Mouse (Mus musculus): ENCODE measurements around the gene Uba2. TPM values are rescaled to one million over a fixed set of nuclear protein-coding genes. Genes with fewer than 3 reads are reported as not detected.
A peak's percentile ranks its signal among the peaks of the same experiment; 100 is the strongest.

Uba2 gene
- polyA plus RNA-seq, 1 experiment from 2014 or later = 256 TPM

DNA sequence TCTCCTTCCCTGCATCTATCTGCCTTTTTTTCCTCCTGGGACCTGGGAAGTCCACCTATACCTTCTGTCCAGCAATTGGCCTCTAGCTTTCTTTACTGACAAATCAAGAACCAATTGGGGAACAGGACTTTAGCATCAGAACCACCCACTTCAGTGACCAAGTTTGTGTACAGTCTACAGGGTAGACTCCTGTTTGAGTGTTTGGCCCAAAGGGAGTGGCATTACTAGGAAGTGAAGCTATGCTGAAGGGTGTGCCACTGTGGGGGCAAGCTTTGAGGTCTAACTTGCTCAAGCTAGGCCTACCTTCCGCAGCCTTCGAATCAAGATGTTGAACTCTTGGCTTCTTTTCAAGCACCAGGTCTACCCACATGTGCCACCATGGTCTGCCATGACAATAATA is 31.4 kb upstream of the Uba2 start:
- no peaks in the 10 kb centered on the region for H3K27me3 ChIP-seq (ENCODE audit: control insufficient read depth, insufficient read depth, low read length)
- DNase-seq (ENCODE audit: low spot score) (no peak), ATAC-seq (ENCODE audit: low FRiP score) (no peak)
- H3K27ac ChIP-seq (ENCODE audit: low read depth, low read length) = no peak overlapping the region
- no peak overlapping the region for H3K4me3 ChIP-seq (ENCODE audit: low read depth, low read length)
- H3K9me3 ChIP-seq (ENCODE audit: control insufficient read depth, low read length) = no peaks in the 10 kb centered on the region
- peaks cover 14% of the 10 kb centered on the region for H3K36me3 ChIP-seq (ENCODE audit: control insufficient read depth, insufficient read depth, low read length)
- H3K9ac ChIP-seq (ENCODE audit: low read depth, low read length) = no peak overlapping the region
- WGBS = 98% methylated on average over 2 of the region's 2 CpGs
- no peaks in the 10 kb centered on the region for H3K4me1 ChIP-seq (replicated peaks; ENCODE audit: control insufficient read depth, insufficient read depth, low read length)
- no peak overlapping the region for H3K4me2 ChIP-seq (replicated peaks; ENCODE audit: low read depth, low read length)

DNA sequence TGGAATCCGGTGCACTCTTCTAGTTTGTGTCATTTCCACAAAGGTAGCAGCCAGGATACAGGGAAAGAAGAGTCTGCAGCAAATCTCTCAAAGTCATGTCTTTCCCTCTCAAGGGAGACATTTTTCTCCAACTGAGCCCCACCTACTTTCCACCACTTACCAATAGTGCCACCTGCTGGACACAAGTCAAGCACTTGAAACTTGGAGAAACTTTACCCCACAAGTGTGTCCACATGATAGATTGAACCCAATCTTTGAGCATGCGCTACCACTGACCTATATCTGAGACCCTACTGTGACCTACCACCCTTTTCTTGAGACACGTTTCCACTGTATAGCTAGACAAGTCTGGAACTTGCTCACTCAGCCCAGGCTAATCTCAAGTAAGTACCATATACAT is 28.9 kb upstream of the Uba2 start:
- H3K4me1 ChIP-seq (replicated peaks; ENCODE audit: control insufficient read depth, insufficient read depth, low read length) = no peaks in the 10 kb centered on the region; the same call in 1 of the 2 replicates
- no peak overlapping the region for H3K4me3 ChIP-seq (ENCODE audit: low read depth, low read length)
- no peaks in the 10 kb centered on the region for H3K9me3 ChIP-seq (ENCODE audit: control insufficient read depth, low read length)
- peaks cover 6% of the 10 kb centered on the region; the same call in 1 of the 2 replicates for H3K36me3 ChIP-seq (ENCODE audit: control insufficient read depth, insufficient read depth, low read length)
- no peaks in the 10 kb centered on the region for H3K27me3 ChIP-seq (ENCODE audit: control insufficient read depth, insufficient read depth, low read length)
- peak; percentile 32 for DNase-seq (ENCODE audit: low spot score)
- H3K27ac ChIP-seq (ENCODE audit: low read depth, low read length) = no peak overlapping the region
- 50% methylated on average over 3 of the region's 3 CpGs for WGBS
- no peak overlapping the region for H3K9ac ChIP-seq (ENCODE audit: low read depth, low read length)
- H3K4me2 ChIP-seq (replicated peaks; ENCODE audit: low read depth, low read length) = no peak overlapping the region
- no peak for ATAC-seq (ENCODE audit: low FRiP score)

DNA sequence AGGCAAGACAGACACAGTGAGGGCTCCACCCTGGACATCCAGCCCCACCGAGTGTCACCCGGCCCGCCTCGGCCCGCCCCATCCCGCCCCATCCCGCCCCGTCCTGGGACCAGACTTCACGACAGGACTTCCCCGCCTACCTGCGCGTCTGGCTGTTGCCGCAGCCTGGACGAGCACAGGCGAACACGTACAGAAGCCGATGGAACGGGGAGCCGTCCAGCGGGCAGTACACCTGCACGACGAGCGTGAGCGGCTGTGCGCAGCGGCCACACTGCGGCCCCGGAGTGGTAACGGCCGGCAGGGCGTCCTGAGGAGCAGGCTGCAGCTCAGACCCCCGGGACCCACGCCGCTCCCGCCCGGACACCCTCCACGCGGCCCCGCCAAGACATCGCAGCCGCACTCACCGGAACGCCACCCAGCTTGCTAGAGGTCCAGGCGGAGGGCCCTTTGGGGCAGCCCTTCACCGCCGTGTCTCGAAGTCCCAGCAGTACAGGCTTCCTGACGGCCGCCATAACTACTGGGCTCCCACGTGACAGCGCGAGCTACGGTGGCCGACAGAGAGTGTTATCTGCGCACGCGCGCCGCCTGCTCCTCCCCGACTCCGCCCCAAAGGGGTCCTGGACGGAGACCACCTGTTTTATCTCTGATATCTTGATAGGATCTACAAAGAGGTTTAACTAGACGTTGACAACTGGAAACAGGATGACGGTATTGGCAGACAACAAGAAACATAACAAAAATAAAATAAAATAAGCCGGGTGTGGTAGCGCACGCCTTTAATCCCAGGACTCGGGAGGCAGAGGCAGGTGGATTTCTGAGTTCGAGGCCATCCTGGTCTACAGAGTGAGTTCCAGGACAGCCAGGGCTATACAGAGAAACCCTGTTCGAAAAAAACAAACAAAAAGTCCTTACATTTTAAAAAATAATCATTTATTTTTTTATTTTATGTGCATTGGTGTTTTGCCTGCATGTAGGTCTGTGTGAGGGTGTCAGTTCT is 27.0 kb upstream of the Uba2 start, which contains the start of gene Pdcd2l:
Gene Pdcd2l (minus strand): TSS at position 530 of the 997 bp plus-strand sequence.
- Histone ChIP-seq H3K9me3 (ENCODE audit: control insufficient read depth, low read length) (no peaks in the 10 kb centered on the region), H3K4me1 (replicated peaks; ENCODE audit: control insufficient read depth, insufficient read depth, low read length) (no peaks in the 10 kb centered on the region; the same call in 1 of the 2 replicates), H3K27ac (ENCODE audit: low read depth, low read length) (peak within 1 kb of the TSS; percentile 60), H3K4me2 (replicated peaks; ENCODE audit: low read depth, low read length) (peak within 1 kb of the TSS; percentile 81), H3K36me3 (ENCODE audit: control insufficient read depth, insufficient read depth, low read length) (peaks cover 4% of the 10 kb centered on the region; the same call in 1 of the 2 replicates), H3K9ac (ENCODE audit: low read depth, low read length) (peak within 1 kb of the TSS; percentile 94), H3K27me3 (ENCODE audit: control insufficient read depth, insufficient read depth, low read length) (no peaks in the 10 kb centered on the region), H3K4me3 (ENCODE audit: low read depth, low read length) (peak within 1 kb of the TSS; percentile 97)
- peak; percentile 96 for DNase-seq (ENCODE audit: low spot score)
- peak; percentile 96 for ATAC-seq (ENCODE audit: low FRiP score)
- 3% methylated on average over 69 of the region's 70 CpGs for WGBS

- Histone ChIP-seq H3K27me3 (ENCODE audit: control insufficient read depth, insufficient read depth, low read length) (no peaks in the 10 kb centered on the region), H3K9ac (ENCODE audit: low read depth, low read length) (peak overlapping the region; percentile 94), H3K27ac (ENCODE audit: low read depth, low read length) (no peak overlapping the region), H3K4me3 (ENCODE audit: low read depth, low read length) (peak overlapping the region; percentile 97), H3K9me3 (ENCODE audit: control insufficient read depth, low read length) (no peaks in the 10 kb centered on the region), H3K36me3 (ENCODE audit: control insufficient read depth, insufficient read depth, low read length) (no peaks in the 10 kb centered on the region), H3K4me2 (replicated peaks; ENCODE audit: low read depth, low read length) (peak overlapping the region; percentile 81), H3K4me1 (replicated peaks; ENCODE audit: control insufficient read depth, insufficient read depth, low read length) (no peaks in the 10 kb centered on the region; the same call in 1 of the 2 replicates)
- DNase-seq (ENCODE audit: low spot score) (no peak), ATAC-seq (ENCODE audit: low FRiP score) (no peak)
- 46% methylated on average over 3 of the region's 3 CpGs for WGBS
Observed at GRCm38 (mm10) chr7:34195632-34196031, 26.2 kb upstream of the Uba2 start.

DNA sequence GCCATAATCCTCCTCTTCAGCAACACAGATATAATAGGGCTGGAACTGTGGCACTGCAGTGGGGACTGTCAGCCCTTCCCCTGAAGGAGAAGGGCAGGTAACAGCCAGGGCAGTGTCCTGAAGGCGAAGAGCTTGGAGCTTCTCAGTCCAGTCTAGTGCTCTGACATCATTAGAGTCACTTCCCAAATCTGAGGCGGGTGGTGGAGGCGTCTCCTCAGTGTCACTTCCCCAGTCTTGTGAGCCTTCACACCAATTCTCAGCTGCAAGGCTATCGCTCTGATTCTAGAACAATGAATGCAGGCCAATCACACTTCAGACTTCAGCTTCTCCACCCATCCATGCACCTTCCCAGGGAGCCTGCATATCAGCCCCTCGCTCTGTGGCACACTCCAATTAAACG is 23.4 kb upstream of the Uba2 start:
- ATAC-seq (ENCODE audit: low FRiP score) (no peak), DNase-seq (ENCODE audit: low spot score) (no peak)
- Histone ChIP-seq H3K9me3 (ENCODE audit: control insufficient read depth, low read length) (no peaks in the 10 kb centered on the region), H3K27me3 (ENCODE audit: control insufficient read depth, insufficient read depth, low read length) (no peaks in the 10 kb centered on the region), H3K4me2 (replicated peaks; ENCODE audit: low read depth, low read length) (no peak overlapping the region), H3K4me3 (ENCODE audit: low read depth, low read length) (no peak overlapping the region), H3K9ac (ENCODE audit: low read depth, low read length) (no peak overlapping the region), H3K4me1 (replicated peaks; ENCODE audit: control insufficient read depth, insufficient read depth, low read length) (no peaks in the 10 kb centered on the region; the same call in 1 of the 2 replicates), H3K36me3 (ENCODE audit: control insufficient read depth, insufficient read depth, low read length) (0 out of 2 replicates have a peak, but pooled peaks cover 5% of the 10 kb centered on the region), H3K27ac (ENCODE audit: low read depth, low read length) (no peak overlapping the region)
- 91% methylated on average over 6 of the region's 6 CpGs for WGBS

- Histone ChIP-seq H3K9me3 (ENCODE audit: control insufficient read depth, low read length) (no peaks in the 10 kb centered on the region), H3K27ac (ENCODE audit: low read depth, low read length) (no peak overlapping the region), H3K36me3 (ENCODE audit: control insufficient read depth, insufficient read depth, low read length) (0 out of 2 replicates have a peak, but pooled peaks cover 14% of the 10 kb centered on the region), H3K27me3 (ENCODE audit: control insufficient read depth, insufficient read depth, low read length) (no peaks in the 10 kb centered on the region), H3K4me2 (replicated peaks; ENCODE audit: low read depth, low read length) (no peak overlapping the region), H3K4me3 (ENCODE audit: low read depth, low read length) (no peak overlapping the region), H3K9ac (ENCODE audit: low read depth, low read length) (no peak overlapping the region), H3K4me1 (replicated peaks; ENCODE audit: control insufficient read depth, insufficient read depth, low read length) (no peaks in the 10 kb centered on the region)
- no peak for DNase-seq (ENCODE audit: low spot score)
- no peak for ATAC-seq (ENCODE audit: low FRiP score)
- WGBS = 90% methylated on average over 12 of the region's 12 CpGs
Observed at GRCm38 (mm10) chr7:34189376-34189989, 20.1 kb upstream of the Uba2 start.

- 68% methylated on average over 3 of the region's 3 CpGs for WGBS
- H3K4me2 ChIP-seq (replicated peaks; ENCODE audit: low read depth, low read length) = no peak overlapping the region
- 0 out of 2 replicates have a peak, but pooled peaks cover 13% of the 10 kb centered on the region for H3K36me3 ChIP-seq (ENCODE audit: control insufficient read depth, insufficient read depth, low read length)
- no peak overlapping the region for H3K4me3 ChIP-seq (ENCODE audit: low read depth, low read length)
- no peak overlapping the region for H3K27ac ChIP-seq (ENCODE audit: low read depth, low read length)
- no peak for ATAC-seq (ENCODE audit: low FRiP score)
- H3K9ac ChIP-seq (ENCODE audit: low read depth, low read length) = no peak overlapping the region
- H3K4me1 ChIP-seq (replicated peaks; ENCODE audit: control insufficient read depth, insufficient read depth, low read length) = no peaks in the 10 kb centered on the region
- H3K9me3 ChIP-seq (ENCODE audit: control insufficient read depth, low read length) = no peaks in the 10 kb centered on the region
- no peak for DNase-seq (ENCODE audit: low spot score)
- no peaks in the 10 kb centered on the region for H3K27me3 ChIP-seq (ENCODE audit: control insufficient read depth, insufficient read depth, low read length)
Observed at GRCm38 (mm10) chr7:34183794-34184193, 14.4 kb upstream of the Uba2 start.

- H3K36me3 ChIP-seq (ENCODE audit: control insufficient read depth, insufficient read depth, low read length) = 0 out of 2 replicates have a peak, but pooled peaks cover 10% of the 10 kb centered on the region
- no peak overlapping the region for H3K4me2 ChIP-seq (replicated peaks; ENCODE audit: low read depth, low read length)
- no peak for ATAC-seq (ENCODE audit: low FRiP score)
- H3K4me3 ChIP-seq (ENCODE audit: low read depth, low read length) = no peak overlapping the region
- H3K9me3 ChIP-seq (ENCODE audit: control insufficient read depth, low read length) = no peaks in the 10 kb centered on the region
- H3K4me1 ChIP-seq (replicated peaks; ENCODE audit: control insufficient read depth, insufficient read depth, low read length) = no peaks in the 10 kb centered on the region
- DNase-seq (ENCODE audit: low spot score) = no peak
- H3K9ac ChIP-seq (ENCODE audit: low read depth, low read length) = no peak overlapping the region
- 88% methylated on average over 13 of the region's 13 CpGs for WGBS
- H3K27me3 ChIP-seq (ENCODE audit: control insufficient read depth, insufficient read depth, low read length) = no peaks in the 10 kb centered on the region
- H3K27ac ChIP-seq (ENCODE audit: low read depth, low read length) = no peak overlapping the region
Observed at GRCm38 (mm10) chr7:34183356-34183755, 14.0 kb upstream of the Uba2 start.

All from hindbrain, embryonic 11.5 days (tissue).